Mouse (Mus musculus) hematopoietic stem cell, adult 5-6 weeks (primary cell): Measurements from ENCODE around the gene Pkd1l1. TPM values are rescaled to one million over a fixed set of nuclear protein-coding genes. Genes with fewer than 3 reads are reported as not detected.

ENCODE experiments used
- ATAC-seq, 2 experiments: fragments of 125-278 bp in 1 of 2; replicated peaks in 1 of 2; 2 replicates each; pipeline ENCODE4 v1.8.0; 2016 to 2017; ENCODE audit warnings: inconsistent platforms in 2 of 2, mild to moderate bottlenecking in 2 of 2, moderate number of reproducible peaks in 2 of 2, low read depth in 1 of 2, moderate TSS enrichment in 1 of 2; ENCODE audit not compliant: low FRiP score in 2 of 2, poor library complexity in 2 of 2, severe bottlenecking in 2 of 2, insufficient read depth in 1 of 2, low TSS enrichment in 1 of 2
- total RNA-seq: library from RNA; stranded (forward); fragments of 172-1452, 232-1000 nt; gene quantifications from 2 replicates; pipeline ENCODE4 v1.2.3, GENCODE M21; 2017

The Pkd1l1 gene
- total RNA-seq, 1 experiment from 2014 or later = not detected

- ATAC-seq = 0 out of 4 replicates have a peak, but pooled peaks of 1 of the 2 experiments have one; percentile 27
These were observed 180.9 kb downstream of the Pkd1l1 start for GRCm38 (mm10) chr11:8792146-8792545.

DNA sequence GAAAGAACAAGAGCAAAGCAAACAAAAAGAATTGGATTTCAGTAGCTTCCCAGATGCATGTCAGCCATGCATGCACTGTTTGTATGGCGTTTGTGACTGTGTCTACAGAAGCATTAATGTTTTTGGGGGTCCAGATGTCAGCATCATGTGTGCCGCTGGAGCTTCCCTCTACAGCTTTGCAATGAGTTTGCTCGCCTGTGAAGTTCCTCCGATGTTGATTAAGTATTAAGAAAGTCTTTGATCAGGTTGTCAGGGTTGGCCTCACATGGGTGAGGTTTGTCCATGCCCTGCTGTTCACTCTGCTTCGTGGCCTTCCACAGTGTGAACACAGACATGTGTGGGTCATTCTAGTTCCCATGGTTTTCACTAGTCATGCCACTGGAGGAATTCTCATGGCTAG is 183.9 kb downstream of the Pkd1l1 start:
- no peak for ATAC-seq

DNA sequence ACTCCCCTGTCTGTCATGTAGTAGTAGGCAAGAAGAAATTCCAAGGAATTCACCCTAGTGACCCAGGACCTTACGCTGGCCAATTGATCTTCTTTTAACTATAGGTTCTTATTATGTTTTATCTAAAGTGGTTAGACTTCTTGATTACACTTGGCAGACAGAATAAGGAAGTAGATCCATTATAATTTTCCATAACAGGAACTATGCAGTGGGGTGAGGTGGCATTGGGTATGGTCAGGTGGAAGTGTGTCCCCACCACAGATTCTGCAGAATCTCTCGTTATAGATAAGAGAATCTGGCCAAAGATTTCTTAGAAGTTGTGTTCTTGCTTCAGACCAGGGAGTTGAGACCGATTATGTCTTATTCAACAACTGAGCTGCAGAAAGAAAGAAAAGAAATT is 185.5 kb downstream of the Pkd1l1 start:
- peak; percentile 48 to 64; a peak in 3 of 4 replicates for ATAC-seq

DNA sequence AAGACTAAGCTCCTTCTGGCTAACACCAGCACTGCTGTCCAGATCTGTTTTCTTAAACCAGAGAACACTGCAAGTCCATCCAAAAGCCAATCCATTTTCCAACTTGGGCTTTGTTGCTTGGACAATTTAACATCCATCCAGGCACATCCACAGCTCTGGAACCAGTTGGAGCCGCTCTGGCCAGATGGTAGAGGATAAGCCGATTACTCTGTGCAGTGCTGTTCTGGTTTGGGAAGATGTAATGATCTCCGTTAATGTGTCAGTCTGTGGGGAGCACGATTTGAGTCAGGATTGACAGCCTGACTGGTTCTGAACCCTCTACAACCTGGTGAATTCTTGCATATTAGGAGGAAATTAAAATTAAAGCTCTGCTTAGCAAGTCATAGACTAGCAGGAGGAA is 188.7 kb downstream of the Pkd1l1 start:
- ATAC-seq = no peak

DNA sequence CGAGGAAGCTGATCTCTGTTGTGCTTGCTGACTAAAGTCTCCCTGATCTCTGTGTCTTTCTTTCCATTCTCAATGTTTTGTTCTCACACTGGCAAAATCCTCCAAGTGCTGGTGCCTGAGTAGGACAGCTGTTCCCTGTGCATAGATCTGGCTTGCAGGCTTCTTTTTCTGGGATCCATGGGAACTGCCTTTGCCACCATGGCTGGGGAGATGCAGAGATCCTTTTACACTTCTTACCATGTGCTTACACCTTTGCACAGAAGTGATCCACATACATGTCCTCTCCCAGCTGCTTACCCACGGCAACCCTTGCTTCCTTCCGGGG is 191.0 kb downstream of the Pkd1l1 start:
- ATAC-seq = no peak

- ATAC-seq = no peak
These were observed 191.5 kb downstream of the Pkd1l1 start for GRCm38 (mm10) chr11:8781308-8782140.

GRCm38 (mm10) chr11:8779427-8779826 is 193.6 kb downstream of the Pkd1l1 start:
- ATAC-seq = no peak

Other genes starting within 250 kb of the Pkd1l1 start
- 18.7 and 22.3 TPM in 2 replicates for gene Hus1, start 37.9 kb upstream of the Pkd1l1 start, total RNA-seq
- gene Gm11992, start 75.3 kb upstream of the Pkd1l1 start, total RNA-seq = 1.1 and 1.8 TPM in 2 replicates
- not detected in 2 replicates for gene Sun3, start 75.7 kb upstream of the Pkd1l1 start, total RNA-seq
- 9.8 and 14.5 TPM in 2 replicates for gene Upp1, start 144.8 kb upstream of the Pkd1l1 start, total RNA-seq
- 5.6 and 11.6 TPM in 2 replicates for gene Abca13, start 218.7 kb upstream of the Pkd1l1 start, total RNA-seq